In the genomic region with DNA sequence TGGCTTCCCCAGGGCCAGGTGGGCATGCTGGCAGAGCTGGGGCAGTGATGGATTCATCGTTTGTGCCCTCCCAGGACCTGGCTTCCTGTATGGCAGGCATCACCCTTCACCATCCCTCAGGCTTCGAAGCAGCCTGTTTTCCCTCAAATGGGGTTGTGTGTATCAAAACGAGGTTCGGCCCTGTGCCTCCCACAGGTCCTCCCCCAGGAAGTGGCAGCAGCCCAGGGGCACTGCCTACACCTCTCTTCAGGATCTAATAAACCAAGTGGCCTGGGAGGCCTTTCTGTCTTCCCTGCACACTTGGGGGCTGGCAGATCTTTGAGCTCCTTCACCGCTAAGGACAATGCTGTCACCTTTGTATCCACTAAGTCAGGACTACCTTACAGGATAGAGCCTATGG, we compare ENCODE assay signal across 17 mouse cellular contexts. TPM values are rescaled to one million over a fixed set of nuclear protein-coding genes. Genes with fewer than 3 reads are reported as not detected.
"Had no signal": no experiment of that assay in that cellular context is flagged by ENCODE, and none has a peak within 500 bp of the region (broad histone marks: within the 10 kb centered on the region; RNA-seq: fewer than 3 reads in every experiment).

No protein-coding gene starts in this region.

- H3K9me3 ChIP-seq: limb, embryonic 15.5 days; liver, embryonic 12.5 days; lung, embryonic 15.5 days; megakaryocyte, embryonic 14.5 days; midbrain, embryonic 15.5 days; neural tube, embryonic 12.5 days had no signal

- H3K27ac ChIP-seq: layer of hippocampus, adult 2 months; left cerebral cortex, adult 2 months; limb, embryonic 15.5 days; liver, embryonic 12.5 days; lung, embryonic 15.5 days; macrophage; midbrain, embryonic 15.5 days; neural tube, embryonic 12.5 days had no signal

- H3K4me3 ChIP-seq: layer of hippocampus, adult 2 months; left cerebral cortex, adult 2 months; limb, embryonic 15.5 days; liver, embryonic 12.5 days; lung, embryonic 15.5 days; megakaryocyte, embryonic 14.5 days; midbrain, embryonic 15.5 days; neural tube, embryonic 12.5 days had no signal

- H3K9ac ChIP-seq: limb, embryonic 15.5 days; liver, embryonic 12.5 days; lung, embryonic 15.5 days; midbrain, embryonic 15.5 days; neural tube, embryonic 12.5 days had no signal

- DNase-seq: kidney, adult 8-10 months; kidney, postnatal 10 days; kidney, postnatal 4 days; lung, postnatal 14 days; right cerebral cortex, postnatal 14 days; thymus, postnatal 14 days had no signal

- ATAC-seq: intestine, postnatal 0 days; liver, embryonic 12.5 days; midbrain, embryonic 15.5 days had no signal

- H3K4me1 ChIP-seq: neural tube, embryonic 12.5 days had no signal

- H3K27me3 ChIP-seq: limb, embryonic 15.5 days; liver, embryonic 12.5 days; lung, embryonic 15.5 days; midbrain, embryonic 15.5 days; neural tube, embryonic 12.5 days had no signal

- H3K4me2 ChIP-seq: limb, embryonic 15.5 days; liver, embryonic 12.5 days; lung, embryonic 15.5 days; midbrain, embryonic 11.5 days; midbrain, embryonic 15.5 days; neural tube, embryonic 12.5 days had no signal

RNA-seq across cellular contexts. Expression of gene Gcgr, which starts 31.6 kb away (rescaled TPM):
- polyA plus RNA-seq: midbrain, embryonic 11.5 days had no signal
